Mouse (Mus musculus) lung, postnatal 0 days (tissue): ENCODE results near the gene Amotl2.

Experiments
- CTCF ChIP-seq: IDR thresholded peaks from 2 replicates; pipeline ENCODE4 v1.5.1; 2016; ENCODE audit warnings: antibody characterized with exemption, mild to moderate bottlenecking
- EP300 ChIP-seq: IDR thresholded peaks from 2 replicates; pipeline ENCODE4 v1.6.1; 2016; ENCODE audit warnings: antibody characterized with exemption, mild to moderate bottlenecking, control low read depth

DNA sequence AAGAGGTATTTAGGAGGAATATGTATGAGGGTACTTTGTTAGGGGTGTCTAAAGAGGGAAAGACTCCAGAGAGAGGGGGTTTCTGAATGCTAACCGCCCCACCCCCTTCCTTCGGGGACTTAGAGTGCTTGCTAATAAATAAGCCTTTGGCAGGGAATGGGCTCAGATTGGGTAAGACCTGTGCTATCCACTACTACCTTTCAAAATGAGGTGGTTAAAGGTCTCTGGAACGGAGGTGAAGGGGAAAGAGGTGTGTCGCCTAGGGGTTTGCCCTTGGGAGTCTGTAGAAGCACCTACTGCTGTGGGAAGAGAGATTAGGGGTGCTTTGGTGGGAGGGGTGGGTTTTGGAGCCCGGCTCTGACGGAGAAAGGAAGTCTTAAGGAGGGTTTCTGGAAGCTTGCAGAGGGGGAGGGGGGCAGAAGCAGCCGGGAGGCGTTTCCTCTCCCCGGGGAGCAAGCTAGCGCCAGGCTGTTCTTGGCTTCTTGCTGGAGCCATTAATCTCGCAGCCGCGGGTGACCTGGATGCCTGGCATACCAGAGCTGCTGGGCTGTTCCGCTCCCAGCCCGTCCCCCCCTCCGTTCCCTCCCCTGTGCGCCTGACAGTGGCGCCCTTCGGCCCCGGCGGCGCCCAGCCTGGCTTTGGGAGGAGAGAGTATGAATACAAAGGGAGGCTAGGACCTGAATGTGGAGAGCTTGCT, 9.6 kb downstream of the Amotl2 start:
- TF ChIP-seq CTCF (peak; percentile 61), EP300 (peak; percentile 88)
